Mouse (Mus musculus) mouse trophoblast stem cell (cell line): ENCODE measurements around the gene Pcbp3.

ENCODE experiments used
- in situ Hi-C, 2 experiments: fragments of 300-500 bp; cut with MseI, MboI; formaldehyde crosslinking; loops; 2 replicates in 1 of 2; 3 replicates in 1 of 2; pipeline ENCODE4 v1.15.1; 2025

Gene Pcbp3

GRCm38 (mm10) chr10:76931122-76931521, 30.6 kb downstream of the Pcbp3 start:
- in situ Hi-C loops = no loop called here

- in situ Hi-C loops = no loop called here
Observed at GRCm38 (mm10) chr10:76924441-76924840, 37.2 kb downstream of the Pcbp3 start.

GRCm38 (mm10) chr10:76918086-76918485, 43.6 kb downstream of the Pcbp3 start:
- in situ Hi-C loops = no loop called here

- in situ Hi-C loops = no loop called here
Observed at GRCm38 (mm10) chr10:76906434-76906833, 55.3 kb downstream of the Pcbp3 start.

- in situ Hi-C loops = no loop called here
Observed at GRCm38 (mm10) chr10:76905935-76906341, 55.7 kb downstream of the Pcbp3 start.

GRCm38 (mm10) chr10:76903694-76904093, 58.0 kb downstream of the Pcbp3 start:
- in situ Hi-C loops = no loop called here

- in situ Hi-C loops = no loop called here
Observed at GRCm38 (mm10) chr10:76903099-76903498, 58.6 kb downstream of the Pcbp3 start.

- in situ Hi-C loops = no loop called here
Observed at GRCm38 (mm10) chr10:76902588-76902987, 59.1 kb downstream of the Pcbp3 start.

GRCm38 (mm10) chr10:76898428-76898827, 63.3 kb downstream of the Pcbp3 start:
- in situ Hi-C loops = no loop called here

- in situ Hi-C loops = no loop called here
Observed at GRCm38 (mm10) chr10:76891456-76891855, 70.2 kb downstream of the Pcbp3 start.

GRCm38 (mm10) chr10:76883442-76884244, 78.0 kb downstream of the Pcbp3 start:
- in situ Hi-C loops = no loop called here

- in situ Hi-C loops = no loop called here
Observed at GRCm38 (mm10) chr10:76882644-76883441, 78.8 kb downstream of the Pcbp3 start.

GRCm38 (mm10) chr10:76881900-76882299, 79.8 kb downstream of the Pcbp3 start:
- in situ Hi-C loops = no loop called here

- in situ Hi-C loops = no loop called here
Observed at GRCm38 (mm10) chr10:76875310-76875709, 86.4 kb downstream of the Pcbp3 start.

GRCm38 (mm10) chr10:76874879-76875278, 86.8 kb downstream of the Pcbp3 start:
- in situ Hi-C loops = no loop called here

- in situ Hi-C loops = no loop called here
Observed at GRCm38 (mm10) chr10:76874398-76874797, 87.3 kb downstream of the Pcbp3 start.

- in situ Hi-C loops = no loop called here
Observed at GRCm38 (mm10) chr10:76873948-76874347, 87.7 kb downstream of the Pcbp3 start.

GRCm38 (mm10) chr10:76872736-76873135, 89.0 kb downstream of the Pcbp3 start:
- in situ Hi-C loops = no loop called here

GRCm38 (mm10) chr10:76865936-76866335, 95.8 kb downstream of the Pcbp3 start:
- in situ Hi-C loops = no loop called here

- in situ Hi-C loops = no loop called here
Observed at GRCm38 (mm10) chr10:76860998-76861397, 100.7 kb downstream of the Pcbp3 start.

- in situ Hi-C loops = no loop called here
Observed at GRCm38 (mm10) chr10:76859355-76860127, 102.1 kb downstream of the Pcbp3 start.

- in situ Hi-C loops = no loop called here
Observed at GRCm38 (mm10) chr10:76857879-76858278, 103.8 kb downstream of the Pcbp3 start.
